Mouse (Mus musculus) ES-Bruce4 (cell line): Measurements from ENCODE around the gene Rln3. TPM values are rescaled to one million over a fixed set of nuclear protein-coding genes. Genes with fewer than 3 reads are reported as not detected.

Experiments used
- H3K27ac ChIP-seq: 2 replicates; pipeline ENCODE4 v1.5.1; 2012; ENCODE audit warnings: low read length, inconsistent platforms; ENCODE audit not compliant: insufficient read depth
- H3K27me3 ChIP-seq: 2 replicates; pipeline ENCODE4 v1.6.1; 2012; ENCODE audit warnings: mild to moderate bottlenecking, low read length, inconsistent platforms; ENCODE audit not compliant: control insufficient read depth, poor library complexity, insufficient read depth, severe bottlenecking
- H3K36me3 ChIP-seq: 2 replicates; pipeline ENCODE4 v1.6.1; 2012; ENCODE audit warnings: inconsistent platforms, mild to moderate bottlenecking, low read length, moderate library complexity; ENCODE audit not compliant: control insufficient read depth, poor library complexity, insufficient read depth, severe bottlenecking
- H3K4me1 ChIP-seq: one replicate; pipeline ENCODE4 v1.8.1; 2011; ENCODE audit warnings: low read length; ENCODE audit not compliant: control insufficient read depth, insufficient read depth
- H3K4me3 ChIP-seq: 2 replicates; pipeline ENCODE4 v1.5.1; 2011; ENCODE audit warnings: low read depth, mild to moderate bottlenecking, low read length
- H3K9ac ChIP-seq: 2 replicates; pipeline ENCODE4 v1.6.1; 2012; ENCODE audit warnings: low read depth, mild to moderate bottlenecking, inconsistent platforms; ENCODE audit not compliant: poor library complexity, severe bottlenecking
- H3K9me3 ChIP-seq: replicated peaks from 2 replicates; pipeline ENCODE4 v1.6.1; 2012; ENCODE audit warnings: mild to moderate bottlenecking, low read length, inconsistent platforms; ENCODE audit not compliant: control insufficient read depth, poor library complexity, insufficient read depth, severe bottlenecking
- CTCF ChIP-seq: IDR thresholded peaks from one replicate; pipeline ENCODE4 v1.8.1; 2011; ENCODE audit warnings: low read depth, low read length
- EP300 ChIP-seq: IDR thresholded peaks from 2 replicates; pipeline ENCODE4 v1.6.1; 2011; ENCODE audit warnings: low read depth, low read length; ENCODE audit not compliant: insufficient read depth
- POLR2A ChIP-seq: IDR thresholded peaks from one replicate; pipeline ENCODE4 v1.8.1; 2011; ENCODE audit warnings: low read length; ENCODE audit not compliant: insufficient read depth
- polyA plus RNA-seq: library from polyadenylated mRNA; stranded (reverse); fragments of >200 nt; gene quantifications from 2 replicates; pipeline ENCODE4 v1.2.4, GENCODE M21; 2011; ENCODE audit warnings: low read depth; ENCODE audit not compliant: missing spikeins, insufficient read depth, insufficient read length

Gene Rln3
- polyA plus RNA-seq = 1.4 and 1.9 TPM in 2 replicates

GRCm38 (mm10) chr8:84044900-84045299 is at the start of gene Rln3:
Rln3 (minus strand) TSS chr8:84045000.
- Histone ChIP-seq H3K27ac (no peak within 1 kb of the TSS), H3K9me3 (no peaks in the 10 kb centered on the region), H3K36me3 (no peaks in the 10 kb centered on the region), H3K4me3 (peak within 1 kb of the TSS; percentile 57), H3K27me3 (no peaks in the 10 kb centered on the region), H3K4me1 (no peaks in the 10 kb centered on the region), H3K9ac (peak within 1 kb of the TSS; percentile 69)
- TF ChIP-seq POLR2A (no peak), EP300 (no peak), CTCF (no peak)

GRCm38 (mm10) chr8:84090585-84090984 is 45.8 kb upstream of the Rln3 start:
- TF ChIP-seq POLR2A (no peak), EP300 (no peak), CTCF (no peak)
- Histone ChIP-seq H3K36me3 (no peaks in the 10 kb centered on the region; the same call in 1 of the 2 replicates), H3K4me1 (no peaks in the 10 kb centered on the region), H3K9ac (no peak overlapping the region), H3K27me3 (no peaks in the 10 kb centered on the region), H3K9me3 (no peaks in the 10 kb centered on the region), H3K27ac (no peak overlapping the region), H3K4me3 (no peak overlapping the region)

GRCm38 (mm10) chr8:84089277-84089676 is 44.5 kb upstream of the Rln3 start:
- no peak overlapping the region for H3K27ac ChIP-seq
- H3K9me3 ChIP-seq = no peaks in the 10 kb centered on the region
- H3K27me3 ChIP-seq = no peaks in the 10 kb centered on the region
- no peaks in the 10 kb centered on the region; the same call in 1 of the 2 replicates for H3K36me3 ChIP-seq
- no peak overlapping the region for H3K4me3 ChIP-seq
- TF ChIP-seq CTCF (no peak), EP300 (no peak), POLR2A (no peak)
- no peaks in the 10 kb centered on the region for H3K4me1 ChIP-seq
- H3K9ac ChIP-seq = no peak overlapping the region

- H3K36me3 ChIP-seq = no peaks in the 10 kb centered on the region; the same call in 1 of the 2 replicates
- H3K4me1 ChIP-seq = peaks cover 2% of the 10 kb centered on the region
- no peak overlapping the region for H3K9ac ChIP-seq
- no peaks in the 10 kb centered on the region for H3K9me3 ChIP-seq
- no peak overlapping the region for H3K27ac ChIP-seq
- no peak overlapping the region for H3K4me3 ChIP-seq
- no peaks in the 10 kb centered on the region for H3K27me3 ChIP-seq
- TF ChIP-seq POLR2A (no peak), CTCF (no peak), EP300 (no peak)
Observed at GRCm38 (mm10) chr8:84087821-84088220, 43.0 kb upstream of the Rln3 start.

GRCm38 (mm10) chr8:84087156-84087555 is 42.4 kb upstream of the Rln3 start:
- TF ChIP-seq CTCF = no peak
- TF ChIP-seq POLR2A = no peak
- no peak for TF ChIP-seq EP300
- H3K27me3 ChIP-seq = no peaks in the 10 kb centered on the region
- no peak overlapping the region for H3K9ac ChIP-seq
- H3K36me3 ChIP-seq = no peaks in the 10 kb centered on the region; the same call in 1 of the 2 replicates
- no peaks in the 10 kb centered on the region for H3K9me3 ChIP-seq
- no peak overlapping the region for H3K27ac ChIP-seq
- no peak overlapping the region for H3K4me3 ChIP-seq
- peaks cover 2% of the 10 kb centered on the region for H3K4me1 ChIP-seq

GRCm38 (mm10) chr8:84084341-84085115 is 39.7 kb upstream of the Rln3 start:
- peak overlapping the region; percentile 26 for H3K4me3 ChIP-seq
- no peaks in the 10 kb centered on the region for H3K9me3 ChIP-seq

More at GRCm38 (mm10) chr8:84084341-84085115, 39.7 kb upstream of the Rln3 start:
- TF ChIP-seq POLR2A (no peak), CTCF (no peak), EP300 (no peak)
- Histone ChIP-seq H3K27ac (no peak overlapping the region), H3K27me3 (no peaks in the 10 kb centered on the region), H3K4me1 (peaks cover 2% of the 10 kb centered on the region), H3K36me3 (peaks cover 3% of the 10 kb centered on the region; the same call in 1 of the 2 replicates), H3K9ac (peak overlapping the region; percentile 16)
